Mouse (Mus musculus) cortical plate, adult 2 months (tissue): Measurements from ENCODE around the gene 0610010K14Rik.

ENCODE experiments used
- CTCF ChIP-seq: fragments of 200-500 bp; IDR thresholded peaks from 2 replicates; pipeline ENCODE4 v1.5.1; 2011; ENCODE audit warnings: mild to moderate bottlenecking, control low read depth, low read length; ENCODE audit not compliant: insufficient read depth; ENCODE audit errors: extremely low read depth
- POLR2A ChIP-seq: fragments of 200-500 bp; IDR thresholded peaks from 2 replicates; pipeline ENCODE4 v1.6.1; 2011; ENCODE audit warnings: mild to moderate bottlenecking, low read length, control low read depth; ENCODE audit not compliant: insufficient read depth; ENCODE audit errors: extremely low read depth

- TF ChIP-seq CTCF (no peak), POLR2A (no peak)
These were observed 16.6 kb upstream of the 0610010K14Rik start for GRCm38 (mm10) chr11:70254337-70254736.
